Mouse (Mus musculus): ENCODE measurements around the gene Pcnx. TPM values are rescaled to one million over a fixed set of nuclear protein-coding genes. Genes with fewer than 3 reads are reported as not detected.
"Not testable (repeated sequence)": the region's sequence is repeated elsewhere in the genome, so short reads cannot be mapped to it uniquely, and the experiment has no call there.

Pcnx gene
- polyA plus RNA-seq, 1 experiment from 2014 or later, result 9.6 TPM

GRCm38 (mm10) chr12:82033524-82033923 lies 173.7 kb downstream of the Pcnx start:
- H3K9ac ChIP-seq (ENCODE audit: low read length); H3K27me3 ChIP-seq (replicated peaks; ENCODE audit: control insufficient read depth, insufficient read depth, low read length); H3K4me1 ChIP-seq (ENCODE audit: control insufficient read depth, insufficient read depth, low read length); H3K9me3 ChIP-seq (replicated peaks; ENCODE audit: control insufficient read depth, low read length); DNase-seq (ENCODE audit: low spot score); H3K4me3 ChIP-seq (ENCODE audit: low read depth, low read length); H3K27ac ChIP-seq (ENCODE audit: low read depth, low read length); H3K4me2 ChIP-seq (ENCODE audit: low read length); H3K36me3 ChIP-seq (ENCODE audit: control insufficient read depth, insufficient read depth, low read length): not testable (repeated sequence)
- peak; percentile 91 for ATAC-seq
- WGBS, result no CpG with 5 or more reads among the region's 6 CpGs

GRCm38 (mm10) chr12:82033973-82034372 lies 174.2 kb downstream of the Pcnx start:
- not testable (repeated sequence) for ATAC-seq; H3K4me1 ChIP-seq (ENCODE audit: control insufficient read depth, insufficient read depth, low read length); DNase-seq (ENCODE audit: low spot score); H3K4me3 ChIP-seq (ENCODE audit: low read depth, low read length); H3K27ac ChIP-seq (ENCODE audit: low read depth, low read length); H3K36me3 ChIP-seq (ENCODE audit: control insufficient read depth, insufficient read depth, low read length); H3K9me3 ChIP-seq (replicated peaks; ENCODE audit: control insufficient read depth, low read length); H3K4me2 ChIP-seq (ENCODE audit: low read length); H3K9ac ChIP-seq (ENCODE audit: low read length); H3K27me3 ChIP-seq (replicated peaks; ENCODE audit: control insufficient read depth, insufficient read depth, low read length)
- no CpG with 5 or more reads among the region's 6 CpGs for WGBS

GRCm38 (mm10) chr12:82044078-82044477 lies 184.3 kb downstream of the Pcnx start:
- WGBS, result no CpG with 5 or more reads among the region's 4 CpGs

More at GRCm38 (mm10) chr12:82044078-82044477, 184.3 kb downstream of the Pcnx start:
- not testable (repeated sequence) for DNase-seq (ENCODE audit: low spot score); ATAC-seq; H3K4me2 ChIP-seq (ENCODE audit: low read length); H3K27ac ChIP-seq (ENCODE audit: low read depth, low read length); H3K4me1 ChIP-seq (ENCODE audit: control insufficient read depth, insufficient read depth, low read length); H3K9ac ChIP-seq (ENCODE audit: low read length); H3K9me3 ChIP-seq (replicated peaks; ENCODE audit: control insufficient read depth, low read length); H3K27me3 ChIP-seq (replicated peaks; ENCODE audit: control insufficient read depth, insufficient read depth, low read length); H3K4me3 ChIP-seq (ENCODE audit: low read depth, low read length); H3K36me3 ChIP-seq (ENCODE audit: control insufficient read depth, insufficient read depth, low read length)

Other genes starting within 250 kb of the Pcnx start
- 10.4 and 12.6 TPM in 2 replicates for gene Ttc9, start 228.8 kb upstream of the Pcnx start, polyA plus RNA-seq (2014; fragmentation: Nextera tagmentation; extraction: Ambion mirVana)
- 3.6 and 5.0 TPM in 2 replicates for gene Map3k9, start 78.8 kb upstream of the Pcnx start, polyA plus RNA-seq (2014; fragmentation: Nextera tagmentation; extraction: Ambion mirVana)